Mouse (Mus musculus) liver, embryonic 14.5 days (tissue): ENCODE results near the gene Vps54. TPM values are rescaled to one million over a fixed set of nuclear protein-coding genes. Genes with fewer than 3 reads are reported as not detected.

Experiments
- ATAC-seq: fragments of 200-750 bp; cut with Nextera tagmentation; 2 replicates; pipeline ENCODE4 v1.8.0; 2017; ENCODE audit warnings: moderate number of reproducible peaks, mild to moderate bottlenecking, moderate library complexity; ENCODE audit not compliant: insufficient read depth
- DNase-seq, 3 experiments: peaks; one replicate each; pipeline ENCODE4 v3.0.0-alpha.2; 2012 to 2013; ENCODE audit warnings: low read depth in 3 of 3, low spot score in 3 of 3
- H3K27ac ChIP-seq: fragments of 300-500 bp; sonication (generic); 2 replicates; pipeline ENCODE4 v1.5.1; 2014; ENCODE audit warnings: moderate library complexity, mild to moderate bottlenecking, control low read depth, inconsistent platforms
- H3K27me3 ChIP-seq: fragments of 300-500 bp; sonication (generic); 2 replicates; pipeline ENCODE4 v1.6.1; 2014; ENCODE audit warnings: mild to moderate bottlenecking, low read length, moderate library complexity; ENCODE audit not compliant: control insufficient read depth, insufficient read depth
- H3K36me3 ChIP-seq: fragments of 300-500 bp; sonication (generic); replicated peaks from 2 replicates; pipeline ENCODE4 v1.6.1; 2014; ENCODE audit warnings: low read depth; ENCODE audit not compliant: control insufficient read depth, insufficient read depth
- H3K4me1 ChIP-seq, 2 experiments: fragments of 200-500 bp in 1 of 2; fragments of 300-500 bp in 1 of 2; sonication (generic) in 1 of 2; replicated peaks; 2 replicates each; pipeline ENCODE4 v1.6.1; 2012 to 2014; ENCODE audit warnings: antibody characterized with exemption in 1 of 2, inconsistent platforms in 1 of 2, low read length in 1 of 2; ENCODE audit not compliant: control insufficient read depth in 2 of 2, insufficient read depth in 2 of 2
- H3K4me2 ChIP-seq: fragments of 300-500 bp; sonication (generic); 2 replicates; pipeline ENCODE4 v1.6.1; 2014; ENCODE audit warnings: low read depth, mild to moderate bottlenecking, control low read depth, moderate library complexity
- H3K4me3 ChIP-seq, 2 experiments: fragments of 200-500 bp in 1 of 2; fragments of 300-500 bp in 1 of 2; sonication (generic) in 1 of 2; 2 replicates each; pipeline ENCODE4 v1.5.1; 2012 to 2014; ENCODE audit warnings: low read depth in 2 of 2, low read length in 2 of 2, mild to moderate bottlenecking in 2 of 2, control low read depth in 1 of 2, inconsistent platforms in 1 of 2, moderate library complexity in 1 of 2; ENCODE audit not compliant: insufficient read depth in 1 of 2
- H3K9ac ChIP-seq: fragments of 300-500 bp; sonication (generic); replicated peaks from 2 replicates; pipeline ENCODE4 v1.6.1; 2014; ENCODE audit warnings: mild to moderate bottlenecking, control low read depth, moderate library complexity
- H3K9me3 ChIP-seq: fragments of 300-500 bp; sonication (generic); 2 replicates; pipeline ENCODE4 v1.6.1; 2016; ENCODE audit warnings: low read length, mixed read lengths; ENCODE audit not compliant: control insufficient read depth
- CTCF ChIP-seq: IDR thresholded peaks from 2 replicates; pipeline ENCODE4 v1.5.1; 2016; ENCODE audit warnings: antibody characterized with exemption, low read depth, control low read depth
- EP300 ChIP-seq: IDR thresholded peaks from 2 replicates; pipeline ENCODE4 v1.6.1; 2016; ENCODE audit warnings: antibody characterized with exemption, low read depth
- WGBS: fragments of 180-500 bp; shearing (Covaris S2); extraction: QIAGEN DNeasy Blood & Tissue Kit; methylation state at CpG from one replicate; pipeline ENCODE4 v1.1.7; 2014; ENCODE audit not compliant: insufficient replicate concordance; 5-methylcytosine and 5-hydroxymethylcytosine counted together
- polyA plus RNA-seq, 2 experiments: library from polyadenylated mRNA; depleted of rRNA in 1 of 2; stranded (reverse) in 1 of 2; unstranded in 1 of 2; fragments of >200 nt; fragmentation: Nextera tagmentation in 1 of 2; extraction: Ambion mirVana in 1 of 2; gene quantifications; 2 replicates each; pipeline versions ENCODE4 v1.2.1 to v1.2.3; 2012 to 2014

The Vps54 gene
- polyA plus RNA-seq, 2 experiments, result 4.4 to 7.6 TPM

DNA sequence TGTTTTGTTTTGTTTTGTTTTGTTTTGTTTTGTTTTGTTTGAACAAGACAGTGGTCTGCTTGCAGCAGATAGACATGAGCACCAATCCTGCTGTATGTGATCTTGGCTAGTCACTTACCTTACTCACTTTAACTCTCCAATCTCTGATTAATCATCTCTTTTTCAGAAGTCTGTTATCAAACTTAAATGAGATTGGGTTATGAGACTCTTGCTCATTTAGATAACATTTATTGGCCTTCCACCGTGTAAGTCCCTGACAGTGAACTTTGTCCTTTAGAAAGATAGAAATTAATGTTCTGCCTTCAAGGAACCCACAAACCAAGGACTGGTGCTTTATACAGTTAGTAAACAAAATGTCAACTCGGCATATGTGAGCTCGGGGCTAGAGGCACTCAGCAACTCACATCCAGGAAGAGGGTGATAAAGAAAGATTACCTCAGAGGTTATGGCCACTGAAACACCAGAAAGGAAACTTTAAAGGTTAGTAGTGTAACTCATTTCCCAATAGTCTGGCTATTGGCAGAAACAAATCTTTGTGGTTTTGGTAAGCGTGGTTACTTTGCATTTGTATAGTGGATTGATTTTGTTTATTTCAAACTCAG, 16.4 kb upstream of the Vps54 start:
- no peak overlapping the region for H3K27ac ChIP-seq
- no peak overlapping the region for H3K4me2 ChIP-seq
- DNase-seq (no peak), ATAC-seq (no peak)
- no peaks in the 10 kb centered on the region for H3K9me3 ChIP-seq
- no peak overlapping the region for H3K9ac ChIP-seq
- 17% methylated on average over 4 of the region's 4 CpGs for WGBS
- no peaks in the 10 kb centered on the region for H3K36me3 ChIP-seq
- peaks cover 10 to 16% of the 10 kb centered on the region in 2 experiments for H3K4me1 ChIP-seq
- no peaks in the 10 kb centered on the region for H3K27me3 ChIP-seq
- no peak overlapping the region for H3K4me3 ChIP-seq
- TF ChIP-seq CTCF, result no peak
- no peak for TF ChIP-seq EP300

DNA sequence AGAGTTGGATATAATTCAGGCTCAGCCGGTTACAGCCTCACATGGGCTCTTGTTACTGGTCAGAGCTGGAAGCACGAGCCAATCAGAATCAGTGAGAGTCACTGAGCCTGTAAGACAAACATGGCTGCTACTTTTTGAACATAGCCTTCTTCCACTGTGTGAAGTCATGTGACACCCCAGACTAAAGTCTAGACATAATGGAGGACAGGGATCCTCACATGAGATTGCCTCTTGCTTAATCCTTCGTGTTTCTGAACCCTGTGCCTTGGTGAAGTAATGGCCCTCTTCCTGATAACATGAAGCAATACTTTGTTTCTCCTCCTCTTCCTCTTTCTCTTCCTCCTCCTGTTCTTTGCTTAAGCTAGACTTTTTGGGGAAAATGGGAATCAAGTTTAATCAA, 15.5 kb upstream of the Vps54 start:
- TF ChIP-seq EP300, result no peak
- TF ChIP-seq CTCF, result no peak
- no peak overlapping the region for H3K27ac ChIP-seq
- no peak for ATAC-seq

DNA sequence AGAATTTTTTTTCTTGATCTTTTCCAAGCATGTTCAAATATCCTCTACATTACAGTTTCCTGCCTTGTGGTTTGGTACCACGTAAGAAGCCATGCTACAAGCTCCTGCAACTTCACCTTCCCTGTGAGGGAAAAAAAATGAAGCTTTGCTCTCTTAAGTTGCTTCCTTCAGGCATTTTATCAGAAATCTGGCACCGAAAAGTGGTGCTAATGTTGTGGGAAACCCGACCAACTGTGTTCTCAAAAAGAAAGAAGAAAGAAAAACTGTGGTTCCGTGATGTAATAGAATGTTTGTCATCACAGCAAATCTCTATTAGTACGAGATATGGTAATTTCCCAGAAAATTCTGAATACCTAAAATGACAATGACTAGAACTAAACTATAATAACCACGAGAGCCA, 15.0 kb upstream of the Vps54 start:
- H3K36me3 ChIP-seq, result no peaks in the 10 kb centered on the region
- no peak overlapping the region for H3K27ac ChIP-seq
- no peak overlapping the region for H3K4me3 ChIP-seq
- ATAC-seq, result no peak
- H3K27me3 ChIP-seq, result no peaks in the 10 kb centered on the region
- peaks cover 10 to 16% of the 10 kb centered on the region in 2 experiments for H3K4me1 ChIP-seq
- no peak for DNase-seq
- H3K9me3 ChIP-seq, result no peaks in the 10 kb centered on the region
- whole genome bisulfite sequencing, result 38% methylated on average over 6 of the region's 6 CpGs
- no peak for TF ChIP-seq CTCF
- no peak for TF ChIP-seq EP300
- H3K4me2 ChIP-seq, result no peak overlapping the region
- H3K9ac ChIP-seq, result no peak overlapping the region

More for the DNA sequence above, 15.5 kb upstream of the Vps54 start:
- H3K9me3 ChIP-seq, result no peaks in the 10 kb centered on the region
- H3K4me3 ChIP-seq, result no peak overlapping the region
- DNase-seq, result no peak
- no peaks in the 10 kb centered on the region for H3K27me3 ChIP-seq
- H3K9ac ChIP-seq, result no peak overlapping the region
- no peaks in the 10 kb centered on the region for H3K36me3 ChIP-seq
- H3K4me2 ChIP-seq, result no peak overlapping the region
- H3K4me1 ChIP-seq, result peaks cover 10 to 16% of the 10 kb centered on the region in 2 experiments
- WGBS, result 55% methylated on average over 3 of the region's 3 CpGs

DNA sequence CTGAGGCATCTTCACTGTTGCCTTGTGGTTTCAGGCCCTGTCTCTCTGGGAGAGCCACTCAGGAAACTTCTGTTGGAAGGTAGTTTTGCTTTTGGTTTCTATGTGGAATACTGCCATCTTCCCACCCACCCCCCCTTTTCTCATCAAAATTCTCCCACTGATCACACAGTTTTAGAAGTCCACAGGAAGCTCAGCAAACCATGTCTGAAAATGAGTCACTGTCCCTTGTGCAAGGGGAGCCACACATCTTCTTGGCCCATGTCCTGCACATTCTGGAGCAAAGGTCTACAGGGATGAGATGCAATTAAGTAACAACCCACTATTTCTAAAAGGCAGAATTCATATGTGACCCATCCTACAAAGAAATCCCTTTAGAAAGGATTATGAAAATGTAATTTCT, 14.6 kb upstream of the Vps54 start:
- Histone ChIP-seq H3K36me3 (no peaks in the 10 kb centered on the region), H3K4me3 (no peak overlapping the region), H3K4me1 (peaks cover 10 to 16% of the 10 kb centered on the region in 2 experiments), H3K4me2 (no peak overlapping the region), H3K9ac (no peak overlapping the region), H3K27ac (no peak overlapping the region), H3K27me3 (no peaks in the 10 kb centered on the region), H3K9me3 (no peaks in the 10 kb centered on the region)
- TF ChIP-seq EP300 (no peak), CTCF (no peak)
- DNase-seq, result no peak
- no peak for ATAC-seq

DNA sequence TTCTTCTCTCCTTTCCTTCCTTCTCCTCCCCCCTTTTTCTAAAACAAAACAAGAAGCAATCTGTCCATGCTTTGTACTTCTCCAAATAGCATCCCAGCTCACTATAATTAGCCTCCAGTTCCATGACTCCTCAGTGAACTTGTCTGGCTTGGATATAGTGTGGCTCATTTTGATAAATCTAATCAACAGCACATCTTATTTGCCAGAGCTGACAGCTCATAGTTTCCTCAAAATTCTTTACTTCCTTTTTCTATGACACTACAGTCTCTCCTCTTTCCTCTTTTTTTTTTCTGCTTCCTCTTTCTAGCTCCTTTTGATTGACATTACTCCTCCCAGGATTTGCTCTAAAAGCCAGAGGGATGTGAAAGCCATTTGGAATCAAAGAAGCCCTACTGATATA, 14.1 kb upstream of the Vps54 start:
- ATAC-seq (no peak), DNase-seq (no peak)
- peaks cover 8 to 14% of the 10 kb centered on the region in 2 experiments for H3K4me1 ChIP-seq
- H3K27ac ChIP-seq, result no peak overlapping the region
- H3K36me3 ChIP-seq, result no peaks in the 10 kb centered on the region
- TF ChIP-seq CTCF (no peak), EP300 (no peak)
- no peak overlapping the region for H3K9ac ChIP-seq
- no peak overlapping the region for H3K4me2 ChIP-seq
- no peaks in the 10 kb centered on the region for H3K9me3 ChIP-seq
- H3K4me3 ChIP-seq, result no peak overlapping the region
- no peaks in the 10 kb centered on the region for H3K27me3 ChIP-seq
